Mouse (Mus musculus) mesoderm, embryonic 11.5 days (tissue): ENCODE results near the gene Mrps30.
"Not testable (repeated sequence)": the region's sequence is repeated elsewhere in the genome, so short reads cannot be mapped to it uniquely, and the experiment has no call there.

Experiments used
- DNase-seq: peaks from one replicate; pipeline ENCODE4 v3.0.0-alpha.2; 2012; ENCODE audit warnings: low read depth, low spot score

Mrps30 gene

GRCm38 (mm10) chr13:118386511-118387447 is at the start of gene Mrps30, which contains the start of gene B430218F22Rik:
Mrps30 (minus strand) TSS chr13:118387252.
B430218F22Rik (plus strand) TSS chr13:118386630.
- DNase-seq: peak; percentile 94

DNA sequence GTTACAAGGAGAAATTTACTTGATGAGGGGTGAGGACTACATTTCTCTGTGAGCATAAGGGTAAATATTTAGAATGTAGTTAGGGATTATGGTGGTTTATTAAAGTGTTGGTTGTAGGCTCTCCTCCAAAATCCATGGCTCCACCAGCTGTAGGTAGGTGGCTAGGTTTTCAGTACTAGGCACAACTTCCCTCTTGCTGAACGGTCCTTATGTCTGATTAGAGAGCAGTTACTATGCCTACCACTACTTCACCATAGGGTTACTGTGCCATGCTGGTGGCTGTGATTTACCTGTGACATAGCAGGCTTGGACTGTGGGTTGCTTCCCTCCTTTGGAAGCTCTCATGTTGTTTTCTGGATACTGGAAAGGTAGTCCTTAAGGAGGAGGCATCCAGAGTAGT is 33.8 kb upstream of the Mrps30 start:
- DNase-seq: no peak

DNA sequence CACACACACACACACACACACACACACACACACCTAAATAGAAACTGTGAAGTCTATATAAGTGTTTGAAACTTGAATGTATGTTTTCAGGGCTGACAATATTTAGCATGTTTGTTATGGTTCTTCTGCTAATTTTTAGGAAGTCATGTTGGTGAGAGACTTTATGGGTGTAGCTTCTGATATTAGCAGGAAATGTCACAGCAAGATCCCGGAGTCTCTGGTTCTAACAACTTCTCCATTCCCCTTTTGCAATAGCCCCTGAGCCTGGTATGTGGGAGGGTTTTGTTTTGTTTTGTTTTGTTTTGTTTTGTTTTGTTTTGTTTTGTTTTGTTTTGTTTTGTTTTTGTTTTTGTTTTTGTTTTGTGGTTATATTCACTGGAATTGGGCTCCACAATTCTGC is 33.4 kb upstream of the Mrps30 start:
- no peak for DNase-seq

DNA sequence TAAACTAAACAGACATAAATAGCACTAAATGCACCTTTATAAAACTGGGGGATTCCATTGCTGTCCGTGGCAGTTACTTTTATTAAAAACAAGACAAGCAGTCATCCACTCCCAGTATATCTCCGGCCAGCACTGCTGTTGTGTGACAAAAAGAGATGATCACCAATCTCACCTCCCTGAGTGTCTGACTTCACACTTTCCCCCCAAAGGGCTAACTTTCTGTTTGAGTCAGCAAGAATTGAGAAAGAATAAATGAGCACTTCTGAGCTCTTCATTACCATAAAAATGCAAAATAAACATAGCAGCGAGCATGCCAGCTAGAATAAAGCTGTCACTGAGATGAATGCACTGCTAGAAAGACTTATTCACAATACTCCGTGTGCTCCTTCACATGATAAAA is 31.1 kb upstream of the Mrps30 start:
- DNase-seq: no peak

DNA sequence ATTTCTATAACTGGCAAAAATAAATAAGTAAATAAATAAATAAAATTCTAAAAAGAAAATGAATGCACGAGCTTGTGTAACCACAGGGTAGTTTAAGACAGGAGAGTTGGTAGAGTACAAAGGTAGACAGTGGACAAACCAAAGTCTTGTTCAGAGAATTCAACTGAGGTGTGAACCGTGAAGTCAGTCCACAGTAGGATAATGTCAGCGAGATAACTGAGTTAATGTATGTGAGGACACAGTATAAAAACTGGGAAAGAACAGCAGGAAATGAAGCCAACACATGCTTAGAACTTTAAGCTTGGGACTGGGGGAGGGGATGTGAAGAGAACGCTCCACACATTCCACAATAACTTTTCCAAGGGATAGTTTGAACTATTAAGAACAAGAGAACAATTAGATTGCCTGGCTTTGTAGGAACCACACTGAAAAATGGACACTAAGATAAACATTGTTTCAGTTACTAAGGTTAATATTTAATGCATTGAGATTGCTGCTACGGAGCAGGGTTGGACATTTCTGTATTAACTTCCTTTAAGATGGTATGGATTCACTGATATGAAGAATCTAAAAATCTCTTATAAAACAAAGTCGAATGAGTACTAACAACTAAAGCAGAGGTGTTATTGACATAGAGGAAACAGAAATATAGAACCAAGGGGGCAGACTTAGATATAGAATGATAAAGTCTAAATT is 24.4 kb upstream of the Mrps30 start:
- DNase-seq: no peak

GRCm38 (mm10) chr13:118403544-118403943 is 16.5 kb upstream of the Mrps30 start:
- peak; percentile 68 for DNase-seq

DNA sequence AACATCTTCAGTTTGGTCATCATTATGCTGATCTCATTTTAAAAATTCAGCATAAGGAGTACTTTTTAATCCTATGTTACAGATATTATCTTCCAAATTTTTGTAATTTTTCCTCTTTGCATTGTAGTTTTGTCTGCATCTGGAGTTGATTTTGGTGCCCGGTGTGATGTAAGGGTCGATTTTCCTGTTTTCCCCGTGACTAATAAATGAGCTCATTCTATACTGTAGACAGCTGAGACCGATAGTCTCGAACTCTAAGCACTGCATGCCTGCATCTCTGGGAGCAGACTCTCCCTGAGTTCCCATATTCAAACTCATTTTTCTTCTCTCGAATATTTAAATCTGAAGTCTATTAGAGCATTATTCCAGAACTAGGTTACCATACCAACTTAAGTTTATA is 13.3 kb upstream of the Mrps30 start:
- DNase-seq: no peak

DNA sequence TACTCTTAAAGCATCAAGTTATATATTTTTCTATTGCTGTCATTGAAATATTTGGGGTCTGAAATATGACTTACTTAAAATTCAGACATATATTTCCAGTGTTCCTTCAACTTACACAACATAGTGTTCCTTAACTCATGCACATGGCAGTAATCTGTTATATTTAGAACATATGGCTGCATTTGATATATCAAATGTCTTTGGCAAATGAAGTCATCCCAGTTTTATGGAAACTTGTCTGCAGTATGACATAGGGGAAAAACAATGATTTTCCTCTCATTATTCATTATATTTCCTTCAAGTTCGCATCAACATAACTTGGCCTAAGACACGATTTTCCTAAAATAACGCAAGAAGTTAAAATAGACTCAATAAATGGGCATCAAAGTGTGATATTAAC is 8.8 kb upstream of the Mrps30 start:
- no peak for DNase-seq

DNA sequence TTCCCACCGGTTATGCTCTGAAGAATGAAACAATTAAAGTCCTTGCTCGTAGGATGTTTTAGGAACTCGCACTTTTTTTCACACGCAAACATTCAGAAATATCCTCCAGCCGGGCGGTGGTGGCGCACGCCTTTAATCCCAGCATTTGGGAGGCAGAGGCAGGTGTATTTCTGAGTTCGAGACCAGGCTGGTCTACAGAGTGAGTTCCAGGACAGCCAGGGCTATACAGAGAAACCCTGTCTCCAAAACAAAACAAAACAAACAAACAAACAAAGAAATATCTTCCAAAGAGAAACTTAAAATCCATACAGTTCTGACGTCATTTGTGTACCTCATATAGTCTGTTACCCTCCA is 373 bp upstream of the Mrps30 start:
- DNase-seq: not testable (repeated sequence)

DNA sequence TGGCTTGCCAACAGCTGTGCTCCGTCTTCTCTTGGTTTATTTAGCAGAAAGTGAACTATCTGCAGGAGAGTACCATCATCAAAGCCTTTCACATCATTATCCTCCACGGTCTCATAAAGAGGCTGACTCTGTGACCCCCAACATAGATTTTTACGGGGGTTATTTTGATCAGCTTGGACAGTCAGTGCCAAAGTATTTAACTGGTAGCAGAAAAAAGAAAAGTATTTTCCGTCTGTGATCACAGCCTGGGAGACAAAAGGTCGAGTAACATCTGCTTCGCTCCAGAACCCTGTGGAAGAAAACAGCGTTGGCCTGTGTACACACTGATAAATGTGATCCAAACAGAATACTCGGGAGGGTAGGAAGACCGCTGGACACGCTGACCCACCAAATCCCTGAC is 6.7 kb downstream of the Mrps30 start:
- DNase-seq: peak; percentile 4

- DNase-seq: peak; percentile 51
Observed at GRCm38 (mm10) chr13:118379155-118379554, 7.9 kb downstream of the Mrps30 start.

DNA sequence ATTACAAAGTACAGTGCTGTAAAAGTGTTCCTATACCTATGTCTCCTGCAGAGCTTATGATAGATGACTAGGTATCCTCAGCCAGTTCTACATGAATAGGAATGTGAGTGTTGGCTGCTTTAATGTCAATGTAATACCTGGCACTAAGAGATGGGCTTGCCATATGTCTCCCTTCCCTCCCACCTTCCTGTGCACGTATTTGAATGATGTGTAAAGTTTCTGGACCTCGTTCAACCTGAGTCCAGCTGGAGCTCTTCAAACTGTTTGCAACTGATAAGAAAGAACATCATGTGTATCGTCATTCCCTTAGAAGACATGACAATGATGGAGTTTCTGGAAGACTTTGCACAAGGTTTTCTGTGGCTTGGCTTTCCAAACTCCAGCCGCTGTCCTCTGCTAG is 14.2 kb downstream of the Mrps30 start:
- DNase-seq: no peak

GRCm38 (mm10) chr13:118365774-118366173 is 21.3 kb downstream of the Mrps30 start:
- no peak for DNase-seq

DNA sequence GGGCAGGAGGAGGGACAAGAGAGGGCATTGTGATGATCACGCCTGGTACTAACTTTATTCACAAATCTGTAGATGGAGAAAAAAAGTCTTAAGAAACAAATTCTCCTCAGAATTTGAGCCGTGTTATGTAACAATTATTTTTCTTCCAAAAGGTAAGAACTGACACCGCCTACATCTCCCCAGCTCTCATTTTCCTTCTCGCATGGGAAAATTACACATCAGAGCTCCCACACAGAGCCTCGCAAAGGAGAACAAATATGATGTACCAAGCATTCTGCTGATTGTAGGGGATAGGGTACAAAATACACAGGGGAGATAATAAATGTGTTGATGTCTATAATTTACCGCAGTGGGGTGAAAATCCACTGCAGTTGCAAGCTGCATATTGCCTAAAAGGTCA is 23.7 kb downstream of the Mrps30 start:
- no peak for DNase-seq

- DNase-seq: no peak
Observed at GRCm38 (mm10) chr13:118350870-118351269, 36.2 kb downstream of the Mrps30 start.

GRCm38 (mm10) chr13:118350257-118350656 is 36.8 kb downstream of the Mrps30 start:
- peak; percentile 56 for DNase-seq
